Mouse (Mus musculus) hindbrain, embryonic 16.5 days (tissue): Measurements from ENCODE around the gene Rpl18. TPM values are rescaled to one million over a fixed set of nuclear protein-coding genes. Genes with fewer than 3 reads are reported as not detected.

Experiments
- ATAC-seq: fragments of 200-750 bp; cut with Nextera tagmentation; 2 replicates; pipeline ENCODE4 v1.8.0; 2017; ENCODE audit warnings: moderate TSS enrichment, moderate library complexity
- H3K27ac ChIP-seq: fragments of 300-500 bp; sonication (generic); 2 replicates; pipeline ENCODE4 v1.5.1; 2014; ENCODE audit warnings: low read depth, mild to moderate bottlenecking, control low read depth, low read length, moderate library complexity
- H3K27me3 ChIP-seq: fragments of 300-500 bp; sonication (generic); replicated peaks from 2 replicates; pipeline ENCODE4 v1.6.1; 2014; ENCODE audit warnings: low read length; ENCODE audit not compliant: control insufficient read depth, insufficient read depth
- H3K36me3 ChIP-seq: fragments of 300-500 bp; sonication (generic); 2 replicates; pipeline ENCODE4 v1.6.1; 2014; ENCODE audit warnings: mild to moderate bottlenecking, low read length, moderate library complexity, mixed read lengths; ENCODE audit not compliant: control insufficient read depth, insufficient read depth
- H3K4me1 ChIP-seq: fragments of 300-500 bp; sonication (generic); 2 replicates; pipeline ENCODE4 v1.6.1; 2014; ENCODE audit warnings: low read depth, low read length; ENCODE audit not compliant: control insufficient read depth, insufficient read depth
- H3K4me2 ChIP-seq: fragments of 300-500 bp; sonication (generic); 2 replicates; pipeline ENCODE4 v1.6.1; 2014; ENCODE audit warnings: mild to moderate bottlenecking, low read length, control low read depth, moderate library complexity
- H3K4me3 ChIP-seq: fragments of 300-500 bp; sonication (generic); 2 replicates; pipeline ENCODE4 v1.5.1; 2014; ENCODE audit warnings: mild to moderate bottlenecking, low read length, control low read depth, moderate library complexity
- H3K9ac ChIP-seq: fragments of 300-500 bp; sonication (generic); 2 replicates; pipeline ENCODE4 v1.6.1; 2014; ENCODE audit warnings: low read depth, mild to moderate bottlenecking, control low read depth, low read length, moderate library complexity
- H3K9me3 ChIP-seq: fragments of 300-500 bp; sonication (generic); 2 replicates; pipeline ENCODE4 v1.6.1; 2014; ENCODE audit warnings: mild to moderate bottlenecking, low read length, moderate library complexity; ENCODE audit not compliant: control insufficient read depth
- WGBS: fragments of 180-500 bp; shearing (Covaris S2); extraction: QIAGEN DNeasy Blood & Tissue Kit; methylation state at CpG from one replicate; pipeline ENCODE4 v1.1.7; 2014; 5-methylcytosine and 5-hydroxymethylcytosine counted together
- polyA plus RNA-seq: library from polyadenylated mRNA; unstranded; fragments of >200 nt; fragmentation: Nextera tagmentation; extraction: Ambion mirVana; gene quantifications from 2 replicates; pipeline ENCODE4 v1.2.1, GENCODE M21; 2015

Rpl18 gene
- polyA plus RNA-seq, 1 experiment from 2014 or later, result 508 TPM

DNA sequence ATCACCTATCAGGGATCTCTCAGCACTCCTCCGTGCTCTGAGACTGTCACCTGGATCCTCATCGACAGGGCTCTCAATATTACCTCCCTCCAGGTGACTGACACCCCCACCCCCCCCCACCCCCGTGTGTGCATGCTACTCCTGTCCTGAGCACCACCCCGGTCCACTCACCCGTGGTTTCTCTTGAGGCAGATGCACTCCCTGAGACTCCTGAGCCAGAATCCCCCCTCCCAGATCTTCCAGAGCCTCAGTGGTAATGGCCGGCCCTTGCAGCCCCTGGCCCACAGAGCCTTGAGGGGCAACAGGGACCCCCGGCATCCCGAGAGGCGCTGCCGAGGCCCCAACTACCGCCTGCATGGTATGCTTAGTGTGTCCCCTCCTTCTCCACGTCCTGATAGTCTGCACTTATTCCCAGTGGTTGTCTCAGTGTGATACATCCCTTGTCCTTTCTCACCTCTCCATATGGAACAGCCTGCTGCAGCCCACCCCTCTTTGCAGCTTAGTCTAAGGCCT is 11.7 kb upstream of the Rpl18 start:
- ATAC-seq, result no peak; the same call in 1 of the 2 replicates
- no peaks in the 10 kb centered on the region for H3K27me3 ChIP-seq
- peak overlapping the region; percentile 62 for H3K4me3 ChIP-seq
- no peaks in the 10 kb centered on the region for H3K9me3 ChIP-seq
- H3K4me1 ChIP-seq, result peaks cover 60% of the 10 kb centered on the region
- peak overlapping the region; percentile 83 for H3K27ac ChIP-seq
- peak overlapping the region; percentile 98 for H3K4me2 ChIP-seq
- H3K9ac ChIP-seq, result peak overlapping the region; percentile 64
- no peaks in the 10 kb centered on the region for H3K36me3 ChIP-seq
- 35% methylated on average over 12 of the region's 12 CpGs for WGBS

DNA sequence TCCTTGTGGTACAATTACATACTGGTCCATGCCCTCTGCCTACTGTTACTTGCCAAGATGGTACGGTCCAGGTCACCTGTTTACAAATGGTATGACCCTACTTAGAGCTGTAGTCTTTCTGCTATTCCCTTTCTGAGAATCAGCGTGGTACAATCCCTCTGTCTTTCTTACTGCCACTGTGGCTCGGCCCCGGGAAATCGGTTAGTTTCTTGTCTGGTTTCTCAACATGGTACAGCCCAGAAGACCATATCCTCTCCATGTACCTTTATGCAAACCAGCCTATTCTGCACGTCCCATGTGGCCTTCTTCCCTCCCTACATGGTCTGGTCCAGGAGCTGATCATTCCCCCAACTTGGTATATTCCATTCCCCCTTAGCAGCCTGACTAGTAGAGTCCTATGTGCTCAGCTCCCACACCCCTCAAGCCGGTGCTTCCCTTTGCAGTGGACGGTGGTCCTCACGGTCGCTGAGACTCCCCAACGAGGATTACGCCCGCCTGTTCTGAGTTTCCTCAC is 11.2 kb upstream of the Rpl18 start:
- peak overlapping the region; percentile 98 for H3K4me2 ChIP-seq
- no peaks in the 10 kb centered on the region for H3K9me3 ChIP-seq
- H3K9ac ChIP-seq, result peak overlapping the region; percentile 64
- ATAC-seq, result peak; percentile 56
- peak overlapping the region; percentile 83 for H3K27ac ChIP-seq
- H3K4me3 ChIP-seq, result peak overlapping the region; percentile 62
- H3K36me3 ChIP-seq, result no peaks in the 10 kb centered on the region
- H3K27me3 ChIP-seq, result no peaks in the 10 kb centered on the region
- 1% methylated on average over 13 of the region's 13 CpGs for WGBS
- peaks cover 64% of the 10 kb centered on the region for H3K4me1 ChIP-seq

DNA sequence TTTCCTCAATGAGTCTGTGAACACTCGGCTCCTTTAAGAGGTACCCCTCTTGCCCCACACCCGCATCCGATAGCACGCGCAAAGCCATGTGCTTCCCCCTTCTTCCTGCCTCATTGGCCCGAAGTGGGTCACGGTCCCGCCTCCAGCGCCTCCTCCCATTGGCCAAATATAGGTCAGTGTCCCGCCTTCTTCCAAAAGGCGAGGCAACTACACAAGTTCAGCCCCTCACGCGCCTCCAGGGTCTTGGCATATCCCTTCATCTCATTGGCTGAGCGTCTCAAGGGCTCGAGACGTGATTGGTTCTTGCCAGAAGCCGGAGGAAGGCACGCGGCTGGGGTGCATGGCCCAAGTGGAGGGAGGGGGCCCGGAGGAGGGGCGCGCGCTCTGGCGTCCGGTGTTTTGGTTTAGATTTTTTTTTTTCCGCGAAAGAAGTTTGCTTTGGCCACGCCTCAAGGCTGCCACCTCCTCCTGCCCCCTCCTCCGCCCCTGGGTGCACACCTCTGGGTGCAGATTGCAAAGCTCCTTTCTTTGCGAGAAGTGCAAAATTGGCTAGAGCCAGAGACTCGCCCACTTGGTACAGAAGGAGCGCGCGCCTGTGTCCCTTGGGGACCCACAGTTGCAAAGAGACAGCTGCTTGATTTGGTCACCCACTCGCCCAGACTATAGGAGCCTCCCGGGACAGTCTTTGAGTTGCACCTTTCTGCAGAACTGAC is 10.4 kb upstream of the Rpl18 start, which contains the start of gene Dbp:
TSS of gene Dbp (plus strand) at position 359 of the 713 bp plus-strand sequence.
- Histone ChIP-seq H3K4me1 (peaks cover 72% of the 10 kb centered on the region), H3K4me3 (peak within 1 kb of the TSS; percentile 62), H3K36me3 (no peaks in the 10 kb centered on the region), H3K27me3 (no peaks in the 10 kb centered on the region), H3K9me3 (no peaks in the 10 kb centered on the region), H3K9ac (peak within 1 kb of the TSS; percentile 77), H3K4me2 (peak within 1 kb of the TSS; percentile 98), H3K27ac (peak within 1 kb of the TSS; percentile 83)
- peak; percentile 89 for ATAC-seq
- WGBS, result 0% methylated on average over 36 of the region's 36 CpGs

GRCm38 (mm10) chr7:45705443-45705864 is 9.8 kb upstream of the Rpl18 start:
- Histone ChIP-seq H3K4me3 (peak overlapping the region; percentile 62), H3K27ac (peak overlapping the region; percentile 63), H3K9me3 (no peaks in the 10 kb centered on the region), H3K36me3 (peaks cover 3% of the 10 kb centered on the region), H3K27me3 (no peaks in the 10 kb centered on the region), H3K4me1 (peaks cover 70% of the 10 kb centered on the region), H3K9ac (peak overlapping the region; percentile 77), H3K4me2 (peak overlapping the region; percentile 98)
- ATAC-seq, result no peak
- WGBS, result 1% methylated on average over 21 of the region's 21 CpGs

DNA sequence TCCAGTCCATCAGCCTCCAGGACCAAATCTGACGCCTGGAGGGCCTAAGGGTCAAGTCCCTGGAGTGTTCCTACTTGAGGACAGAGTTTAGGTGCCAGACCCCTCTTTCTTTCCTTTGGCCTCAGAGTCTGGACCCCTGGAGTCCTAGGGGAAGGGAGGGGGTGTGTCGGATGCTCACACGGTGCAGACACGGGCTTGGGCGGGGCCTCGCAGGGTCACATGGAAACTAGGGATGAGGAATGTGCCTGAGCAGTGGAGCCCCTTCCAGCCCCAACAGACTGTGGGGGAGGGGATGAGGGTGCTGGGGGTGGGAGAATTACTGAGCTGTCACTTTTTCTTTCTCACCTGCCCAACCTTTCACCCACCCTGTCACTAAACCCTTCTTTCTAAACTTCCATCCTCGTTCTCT is 9.4 kb upstream of the Rpl18 start:
- Histone ChIP-seq H3K4me1 (peaks cover 67% of the 10 kb centered on the region), H3K4me2 (peak overlapping the region; percentile 98), H3K27me3 (no peaks in the 10 kb centered on the region), H3K4me3 (peak overlapping the region; percentile 62), H3K36me3 (peaks cover 4% of the 10 kb centered on the region), H3K27ac (no peak overlapping the region), H3K9me3 (no peaks in the 10 kb centered on the region), H3K9ac (peak overlapping the region; percentile 77)
- under 1% methylated on average over 7 of the region's 7 CpGs for WGBS
- no peak for ATAC-seq

GRCm38 (mm10) chr7:45706721-45707241 is 8.5 kb upstream of the Rpl18 start:
- Histone ChIP-seq H3K9ac (peak overlapping the region; percentile 77), H3K36me3 (peaks cover 13% of the 10 kb centered on the region), H3K4me1 (peaks cover 62% of the 10 kb centered on the region), H3K4me2 (peak overlapping the region; percentile 98), H3K4me3 (peak overlapping the region; percentile 62), H3K9me3 (no peaks in the 10 kb centered on the region), H3K27me3 (no peaks in the 10 kb centered on the region), H3K27ac (peak overlapping the region; percentile 80)
- ATAC-seq, result no peak
- WGBS, result under 1% methylated on average over 38 of the region's 45 CpGs

- ATAC-seq, result no peak
- under 1% methylated on average over 27 of the region's 27 CpGs for WGBS
- peaks cover 19% of the 10 kb centered on the region for H3K36me3 ChIP-seq
- H3K27me3 ChIP-seq, result no peaks in the 10 kb centered on the region
- no peaks in the 10 kb centered on the region for H3K9me3 ChIP-seq
- H3K27ac ChIP-seq, result peak overlapping the region; percentile 80
- H3K4me2 ChIP-seq, result peak overlapping the region; percentile 98
- peak overlapping the region; percentile 62 for H3K4me3 ChIP-seq
- peak overlapping the region; percentile 33 for H3K9ac ChIP-seq
- peaks cover 62% of the 10 kb centered on the region for H3K4me1 ChIP-seq
These were observed 7.8 kb upstream of the Rpl18 start for GRCm38 (mm10) chr7:45707375-45707967.

DNA sequence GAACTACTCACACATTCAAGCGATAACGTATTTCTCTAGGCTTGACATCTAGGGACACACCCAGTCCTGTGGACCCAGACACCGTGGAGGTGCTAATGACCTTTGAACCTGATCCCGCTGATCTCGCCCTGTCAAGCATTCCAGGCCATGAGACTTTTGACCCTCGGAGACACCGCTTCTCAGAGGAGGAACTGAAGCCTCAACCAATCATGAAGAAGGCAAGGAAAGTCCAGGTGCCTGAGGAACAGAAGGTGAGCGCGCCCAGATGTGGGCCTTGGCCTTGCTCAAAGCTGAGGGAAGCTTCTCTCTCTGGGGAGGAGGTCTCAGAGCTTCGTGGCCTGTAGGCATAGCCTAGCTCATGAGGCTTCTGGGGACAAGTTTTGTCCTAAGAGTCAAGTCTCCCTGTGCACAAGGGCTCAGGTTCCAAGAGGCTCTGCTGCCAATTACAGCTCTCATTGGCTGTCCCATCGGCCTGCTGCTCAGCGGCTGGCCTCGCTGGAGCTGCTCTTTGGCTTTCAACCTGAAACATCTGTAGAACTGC is 7.0 kb upstream of the Rpl18 start:
- Histone ChIP-seq H3K9ac (no peak overlapping the region), H3K36me3 (peaks cover 27% of the 10 kb centered on the region), H3K4me2 (peak overlapping the region; percentile 98), H3K4me3 (no peak overlapping the region), H3K9me3 (no peaks in the 10 kb centered on the region), H3K4me1 (peaks cover 58% of the 10 kb centered on the region), H3K27ac (no peak overlapping the region), H3K27me3 (no peaks in the 10 kb centered on the region)
- WGBS, result 55% methylated on average over 13 of the region's 13 CpGs
- ATAC-seq, result no peak
